Mouse (Mus musculus) right cerebral cortex, postnatal 10 days (tissue): Measurements from ENCODE around the gene Ankrd2.
"Not testable (repeated sequence)": the region's sequence is repeated elsewhere in the genome, so short reads cannot be mapped to it uniquely, and the experiment has no call there.

ENCODE experiments used
- DNase-seq, 2 experiments: peaks; one replicate each; pipeline ENCODE4 v3.0.0; 2021; ENCODE audit warnings: low spot score in 2 of 2

Ankrd2 gene

GRCm38 (mm10) chr19:42055881-42056280 lies 20.1 kb downstream of the Ankrd2 start:
- no peak for DNase-seq

DNA sequence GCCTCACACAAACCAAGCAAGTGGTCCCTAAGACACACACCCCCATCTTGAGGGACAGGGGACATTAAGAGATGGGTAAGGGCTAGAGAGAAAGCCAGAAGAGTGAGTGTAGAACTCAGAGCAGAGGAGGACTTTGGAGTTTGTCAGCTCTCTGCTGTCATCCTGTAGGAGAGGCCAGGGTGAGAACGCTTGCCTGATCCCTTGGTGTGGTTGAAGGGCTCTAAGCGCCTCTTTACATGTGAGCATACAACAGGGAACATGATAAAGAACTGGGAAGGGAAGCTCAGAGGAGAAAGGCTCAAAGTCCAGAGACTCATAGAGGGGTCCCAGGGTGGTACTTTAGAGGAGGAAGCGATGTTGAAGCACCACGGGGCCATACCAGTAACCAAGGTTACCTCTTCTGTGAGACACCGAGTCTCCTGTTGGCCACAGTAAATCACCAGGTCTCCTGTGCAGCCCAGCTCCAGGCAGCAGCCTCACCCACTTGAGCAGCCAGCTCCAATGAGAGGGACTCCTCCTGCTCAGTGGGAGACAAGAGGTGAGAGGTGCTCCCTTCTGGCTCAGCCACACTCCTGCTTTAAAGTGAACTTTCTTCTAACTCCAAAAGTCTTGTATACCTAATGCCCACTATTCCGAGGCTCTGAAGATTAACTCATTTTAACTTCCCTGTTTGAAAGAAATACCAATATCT lies 21.1 kb downstream of the Ankrd2 start:
- DNase-seq, result no peak

- no peak for DNase-seq
These were observed 22.6 kb downstream of the Ankrd2 start for GRCm38 (mm10) chr19:42058426-42058825.

- no peak for DNase-seq
These were observed 25.6 kb downstream of the Ankrd2 start for GRCm38 (mm10) chr19:42061443-42061842.

DNA sequence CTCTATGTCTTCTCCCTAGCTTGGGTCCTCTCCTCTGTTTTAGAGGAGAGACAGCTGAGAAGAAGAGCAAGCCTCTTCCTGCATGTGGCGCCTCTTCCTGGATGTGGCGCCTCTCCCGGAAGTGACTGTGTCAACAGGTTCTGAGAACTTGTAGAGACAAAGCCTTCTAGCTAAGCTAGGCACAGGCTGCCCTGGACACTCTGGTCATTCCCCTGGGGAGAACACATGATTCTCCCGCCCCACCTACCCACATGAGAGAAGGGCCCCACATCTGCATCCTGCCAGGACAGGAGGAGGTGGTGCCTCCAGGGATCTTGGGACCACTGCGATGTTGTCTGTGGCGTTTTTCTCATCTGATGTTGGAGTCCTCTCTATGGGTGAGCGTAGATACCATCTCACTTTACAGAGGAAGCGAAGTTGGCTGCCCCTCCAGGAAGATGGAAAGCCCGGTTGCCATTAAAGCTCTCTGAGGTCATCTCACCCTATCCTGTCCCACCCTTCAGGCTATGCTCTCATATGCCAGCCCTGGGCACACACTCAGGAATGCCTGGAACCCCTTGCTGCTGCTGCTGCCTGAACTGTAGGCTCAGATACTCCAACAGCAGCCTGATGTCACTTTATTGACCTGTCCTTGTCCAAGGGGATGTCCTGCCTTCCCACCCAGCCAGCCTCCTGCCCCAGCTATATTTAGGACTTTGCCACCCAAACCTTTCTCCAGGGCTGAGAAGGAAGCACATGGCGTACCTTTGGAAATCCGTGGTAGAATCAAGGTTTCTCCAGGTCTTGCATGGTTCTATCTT lies 32.8 kb downstream of the Ankrd2 start:
- no peak for DNase-seq

- DNase-seq, result no peak
These were observed 33.4 kb downstream of the Ankrd2 start for GRCm38 (mm10) chr19:42069241-42069525.

- DNase-seq, result no peak
These were observed 35.4 kb downstream of the Ankrd2 start for GRCm38 (mm10) chr19:42071221-42071620.

DNA sequence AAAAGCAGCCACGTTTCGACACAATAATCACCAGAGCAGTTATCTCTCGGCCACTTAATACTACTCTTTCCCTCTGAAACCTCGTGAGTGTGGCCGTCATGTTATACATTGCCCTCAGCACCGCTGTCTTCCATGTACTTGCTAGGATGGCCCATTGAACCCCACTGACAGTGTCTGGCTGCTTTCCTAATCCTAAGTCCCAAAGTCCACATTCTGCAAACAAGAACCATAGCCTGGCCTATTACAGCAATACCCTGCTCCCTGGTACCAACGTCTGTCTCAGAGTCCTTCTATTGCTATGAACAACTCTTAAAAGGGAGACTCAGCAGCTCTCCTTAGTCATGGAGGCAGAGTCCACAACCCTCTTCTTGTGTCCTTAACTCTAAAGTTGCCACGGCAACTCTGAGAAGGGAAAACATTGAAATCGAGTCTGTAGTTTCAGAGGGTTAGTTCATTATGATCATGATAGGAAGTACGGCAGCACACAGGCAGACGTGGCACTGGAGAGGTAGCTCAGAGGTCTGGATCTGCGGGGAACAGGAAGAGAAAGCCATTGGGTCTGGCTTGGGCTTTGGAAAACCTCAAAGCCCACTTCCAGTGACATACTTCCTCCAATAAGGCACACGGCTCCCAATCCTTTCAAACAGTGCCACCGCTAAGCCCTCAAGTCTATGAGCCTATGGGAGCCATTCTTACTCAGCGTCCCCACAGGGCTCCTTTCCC lies 36.2 kb downstream of the Ankrd2 start:
- DNase-seq, result no peak

- no peak for DNase-seq
These were observed 37.0 kb downstream of the Ankrd2 start for GRCm38 (mm10) chr19:42072802-42073201.

GRCm38 (mm10) chr19:42075051-42075450 lies 39.3 kb downstream of the Ankrd2 start:
- no peak for DNase-seq

- DNase-seq, result no peak
These were observed 40.2 kb downstream of the Ankrd2 start for GRCm38 (mm10) chr19:42075992-42076391.

GRCm38 (mm10) chr19:42078566-42078965 lies 42.8 kb downstream of the Ankrd2 start:
- no peak for DNase-seq

DNA sequence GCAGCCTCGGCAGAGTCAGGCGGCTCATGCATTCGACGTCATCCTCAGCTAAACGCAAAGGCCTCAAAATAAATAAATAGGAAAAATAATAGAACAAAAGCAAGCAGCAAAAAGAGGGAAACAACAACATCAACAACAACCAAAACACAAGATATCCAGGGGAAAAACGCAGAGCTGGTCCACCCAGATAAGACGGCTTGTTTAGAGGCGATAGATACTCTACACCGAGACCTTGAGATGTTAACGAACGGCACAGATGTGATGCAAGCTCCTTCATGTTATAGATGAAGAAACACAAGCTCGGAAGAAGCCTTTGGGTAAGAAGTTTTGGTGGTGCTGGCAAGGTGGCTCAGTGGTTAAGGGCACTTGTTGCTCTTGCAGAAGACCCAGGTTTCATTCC lies 43.2 kb downstream of the Ankrd2 start:
- no peak for DNase-seq

GRCm38 (mm10) chr19:42079950-42080349 lies 44.1 kb downstream of the Ankrd2 start:
- no peak for DNase-seq

DNA sequence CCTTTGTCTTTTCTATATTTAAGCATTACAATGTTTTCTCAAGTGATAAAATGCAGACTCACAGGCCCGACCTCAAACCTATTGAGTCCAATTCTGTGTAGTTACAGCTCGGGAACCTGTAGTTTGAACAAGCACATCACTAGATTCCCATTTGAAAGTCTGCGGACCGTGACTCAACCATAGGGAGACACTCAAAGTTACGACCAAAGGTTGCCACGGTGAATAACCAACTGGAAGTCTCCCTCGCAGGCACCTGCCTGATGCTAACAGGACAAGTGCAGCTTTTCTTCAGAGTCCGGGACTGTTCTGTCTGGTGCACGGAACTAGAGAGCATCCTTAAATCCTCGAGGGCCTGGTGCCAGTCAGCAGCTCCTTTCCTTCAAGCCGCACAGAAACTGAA lies 44.7 kb downstream of the Ankrd2 start:
- DNase-seq, result no peak

GRCm38 (mm10) chr19:42081613-42082012 lies 45.8 kb downstream of the Ankrd2 start:
- not testable (repeated sequence) for DNase-seq

- DNase-seq, result peak in 1 of 2 experiments; percentile 42
These were observed 49.9 kb downstream of the Ankrd2 start for GRCm38 (mm10) chr19:42085690-42086089.

DNA sequence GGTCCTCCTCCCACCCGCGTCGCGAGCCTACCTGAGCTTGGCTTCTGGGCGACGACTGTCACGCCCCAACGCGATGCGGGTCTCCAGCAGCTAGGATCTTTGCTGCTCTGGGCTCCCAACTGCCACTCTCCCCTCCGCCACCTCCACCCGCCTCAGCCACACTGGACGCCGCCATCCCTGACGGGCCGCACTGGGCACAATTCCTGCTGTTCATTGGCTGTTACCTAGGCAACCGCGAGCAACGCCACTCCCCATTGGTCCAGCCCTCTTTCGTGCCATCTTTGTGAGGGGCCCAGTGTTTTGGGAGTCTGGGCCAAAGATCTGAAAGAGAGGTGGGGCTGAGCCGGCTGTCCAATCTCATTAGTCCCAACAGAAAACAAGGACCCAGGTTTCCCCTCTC lies 50.4 kb downstream of the Ankrd2 start, which contains the start of gene Morn4:
Gene Morn4 (minus strand): TSS at position 192 of the 400 bp plus-strand sequence.
- DNase-seq, result peak; percentile 97 to 98

- peak; percentile 72 to 82 for DNase-seq
These were observed 53.4 kb downstream of the Ankrd2 start for GRCm38 (mm10) chr19:42089103-42089747.

GRCm38 (mm10) chr19:42089748-42090595 lies 54.2 kb downstream of the Ankrd2 start, which contains the start of gene Pi4k2a:
Pi4k2a (plus strand) TSS chr19:42090470.
- peak; percentile 100 for DNase-seq

- DNase-seq, result peak in 1 of 2 experiments; percentile 49
These were observed 54.9 kb downstream of the Ankrd2 start for GRCm38 (mm10) chr19:42090637-42091141.
